Mouse (Mus musculus): ENCODE results near the gene Cacna2d2.

DNA sequence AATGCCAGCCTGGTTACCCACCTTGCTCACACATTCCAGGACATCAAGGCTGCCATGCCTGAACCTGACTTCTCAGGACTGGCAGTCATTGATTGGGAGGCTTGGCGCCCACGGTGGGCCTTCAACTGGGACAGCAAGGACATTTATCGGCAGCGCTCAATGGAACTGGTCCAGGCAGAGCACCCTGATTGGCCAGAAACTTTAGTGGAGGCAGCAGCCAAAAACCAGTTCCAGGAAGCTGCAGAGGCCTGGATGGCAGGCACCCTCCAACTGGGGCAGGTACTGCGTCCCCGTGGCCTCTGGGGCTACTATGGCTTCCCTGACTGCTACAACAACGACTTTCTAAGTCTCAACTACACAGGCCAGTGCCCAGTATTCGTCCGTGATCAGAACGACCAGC lies 178.5 kb downstream of the Cacna2d2 start:
- TF ChIP-seq POLR2A (IDR thresholded peaks at IDR 0.05; ENCODE audit: control insufficient read depth in 1 of 2, insufficient read depth in 1 of 2, low read depth in 1 of 2, low read length in 2 of 2, poor library complexity in 1 of 2): no peak
- no peak for TF ChIP-seq MAZ (IDR thresholded peaks at IDR 0.05; ENCODE audit: low read depth, low read length)
- no peak for TF ChIP-seq GATA1 (IDR thresholded peaks at IDR 0.05; ENCODE audit: low read depth, low read length)
- no peak for TF ChIP-seq NRF1 (IDR thresholded peaks at IDR 0.05; ENCODE audit: insufficient read depth, low read depth, low read length, poor library complexity, severe bottlenecking)
